Comparison of ENCODE assay signal across 13 mouse cellular contexts in genomic region chr14:50997999-50998666, GRCm38 (mm10). TPM values are rescaled to one million over a fixed set of nuclear protein-coding genes. Genes with fewer than 3 reads are reported as not detected.
DNase-seq lines count a peak whose midpoint lies in the region; ATAC-seq and TF ChIP-seq lines count a peak whose summit lies in the region.
"Had no signal": no experiment of that assay in that cellular context is flagged by ENCODE, and none has a peak within 500 bp of the region (broad histone marks: within the 10 kb centered on the region; RNA-seq: fewer than 3 reads in every experiment).

No protein-coding gene starts in this region.

- WGBS in heart, embryonic 10.5 days: 66% methylated on average over 2 of the region's 2 CpGs
- 48% methylated on average over 2 of the region's 2 CpGs for WGBS in lung, embryonic 16.5 days
- WGBS in lung, adult 2 months: 43% methylated on average over 2 of the region's 2 CpGs
- WGBS in small intestine, adult 2 months: 19% methylated on average over 2 of the region's 2 CpGs

- no peak overlapping the region for H3K4me3 ChIP-seq in heart, embryonic 10.5 days
- H3K4me3 ChIP-seq in lung, embryonic 16.5 days (ENCODE audit: low read length): no peak overlapping the region
- H3K4me3 ChIP-seq in lung, adult 2 months (replicated peaks; ENCODE audit: extremely low read depth, low read depth, low read length): no peak overlapping the region
- no peak overlapping the region for H3K4me3 ChIP-seq in small intestine, adult 2 months (ENCODE audit: low read depth, low read length)
- H3K4me3 ChIP-seq: hindbrain, embryonic 12.5 days had no signal

- no peaks in the 10 kb centered on the region for H3K36me3 ChIP-seq in heart, embryonic 10.5 days
- no peaks in the 10 kb centered on the region for H3K36me3 ChIP-seq in lung, embryonic 16.5 days (ENCODE audit: control insufficient read depth, insufficient read depth, low read length)
- H3K36me3 ChIP-seq in small intestine, adult 2 months (ENCODE audit: control insufficient read depth, insufficient read depth, low read length): no peaks in the 10 kb centered on the region
- H3K36me3 ChIP-seq: hindbrain, embryonic 12.5 days had no signal

- no peaks in the 10 kb centered on the region for H3K4me1 ChIP-seq in heart, embryonic 10.5 days
- H3K4me1 ChIP-seq in lung, embryonic 16.5 days (replicated peaks; ENCODE audit: control insufficient read depth, insufficient read depth, low read length): no peaks in the 10 kb centered on the region
- peaks cover 10% of the 10 kb centered on the region; the same call in 1 of the 2 replicates for H3K4me1 ChIP-seq in lung, adult 2 months (ENCODE audit: control insufficient read depth, insufficient read depth, low read length)
- H3K4me1 ChIP-seq in small intestine, adult 2 months (ENCODE audit: control insufficient read depth, insufficient read depth, insufficient read length, low read length): peaks cover 4% of the 10 kb centered on the region; the same call in 1 of the 2 replicates
- H3K4me1 ChIP-seq: hindbrain, embryonic 12.5 days had no signal

- DNase-seq in heart, adult 9 months (ENCODE audit: low spot score in 2 of 2): peak; percentile 51 to 84
- DNase-seq in heart, embryonic 10.5 days (ENCODE audit: low spot score): no peak
- no peak for DNase-seq in lung, adult 2 months
- DNase-seq in kidney, postnatal 36 days: peak; percentile 48 to 64
- no peak for DNase-seq in adrenal gland, adult 2 months
- no peak for DNase-seq in gastrocnemius, postnatal 25 days

- no peak overlapping the region for H3K4me2 ChIP-seq in lung, embryonic 16.5 days (ENCODE audit: low read depth, low read length)
- H3K4me2 ChIP-seq: hindbrain, embryonic 12.5 days had no signal

- H3K27me3 ChIP-seq in heart, embryonic 10.5 days (ENCODE audit: insufficient read depth, poor library complexity, severe bottlenecking): no peaks in the 10 kb centered on the region
- H3K27me3 ChIP-seq in lung, embryonic 16.5 days (ENCODE audit: control insufficient read depth, insufficient read depth, low read depth, low read length): no peaks in the 10 kb centered on the region
- H3K27me3 ChIP-seq in small intestine, adult 2 months (ENCODE audit: control insufficient read depth, insufficient read depth, low read length): no peaks in the 10 kb centered on the region
- H3K27me3 ChIP-seq: hindbrain, embryonic 12.5 days had no signal

- no peak overlapping the region for H3K9ac ChIP-seq in lung, embryonic 16.5 days (ENCODE audit: low read length)
- H3K9ac ChIP-seq: hindbrain, embryonic 12.5 days had no signal

- H3K27ac ChIP-seq in heart, embryonic 10.5 days: no peak overlapping the region
- H3K27ac ChIP-seq in lung, embryonic 16.5 days (ENCODE audit: low read length): peak overlapping the region; percentile 33; the same call in 1 of the 2 replicates
- H3K27ac ChIP-seq in small intestine, adult 2 months (ENCODE audit: insufficient read depth, low read depth, low read length): 0 out of 2 replicates have a peak overlapping the region, but pooled peaks have one; percentile 4
- H3K27ac ChIP-seq: hindbrain, embryonic 12.5 days had no signal

- TF ChIP-seq CTCF in lung, adult 2 months (IDR thresholded peaks at IDR 0.05; ENCODE audit: insufficient read depth, low read length): no peak
- no peak for TF ChIP-seq CTCF in small intestine, adult 2 months (IDR thresholded peaks at IDR 0.05; ENCODE audit: extremely low read depth, insufficient read length, insufficient replicate concordance, low read depth, low read length)

- H3K9me3 ChIP-seq in heart, embryonic 10.5 days: no peaks in the 10 kb centered on the region
- H3K9me3 ChIP-seq in lung, embryonic 16.5 days (ENCODE audit: control insufficient read depth, low read length): no peaks in the 10 kb centered on the region
- H3K9me3 ChIP-seq: hindbrain, embryonic 12.5 days had no signal

- ATAC-seq in lung, embryonic 16.5 days (ENCODE audit: low read depth): peak; percentile 68
- ATAC-seq: forebrain, embryonic 16.5 days had no signal

- no peak for TF ChIP-seq POLR2A in lung, adult 2 months (IDR thresholded peaks at IDR 0.05; ENCODE audit: borderline replicate concordance, extremely low read depth, low read depth, low read length)
- no peak for TF ChIP-seq POLR2A in small intestine, adult 2 months (IDR thresholded peaks at IDR 0.05; ENCODE audit: low read depth, low read length)

RNA-seq across cellular contexts. Expression of gene Rnase10, which starts 9.4 kb away (rescaled TPM):
- 0.11 and 0.31 TPM in 2 replicates for polyA plus RNA-seq in heart, embryonic 10.5 days (2016; fragmentation: Nextera tagmentation; extraction: Ambion mirVana)
- 0.26 and 0.31 TPM in 2 replicates for polyA plus RNA-seq in lung, embryonic 16.5 days (2015; fragmentation: Nextera tagmentation; extraction: Ambion mirVana)
- 0.14 TPM in 1 of 2 replicates, not detected in the other for polyA plus RNA-seq in lung, adult 2 months (2012; rRNA removed)
- not detected in 2 replicates for polyA plus RNA-seq in small intestine, adult 2 months (2012; rRNA removed)
- under 1 TPM; 0.24 to 0.26 TPM for total RNA-seq in adrenal gland, adult 2 months (2021)
- polyA plus RNA-seq in adrenal gland, adult 2 months (2012; rRNA removed): not detected in 2 replicates
- total RNA-seq in gastrocnemius, postnatal 25 days (2021): not detected
- polyA plus RNA-seq: forebrain, embryonic 16.5 days; hindbrain, embryonic 12.5 days; thymus, postnatal 0 days had no signal

RNA-seq across cellular contexts. Expression of gene Pnp2, which starts 42.3 kb away (rescaled TPM):
- 0.34 TPM in 1 of 2 replicates, not detected in the other for polyA plus RNA-seq in heart, embryonic 10.5 days (2016; fragmentation: Nextera tagmentation; extraction: Ambion mirVana)
- polyA plus RNA-seq in lung, embryonic 16.5 days (2015; fragmentation: Nextera tagmentation; extraction: Ambion mirVana): 0.46 and 0.88 TPM in 2 replicates
- 0.97 and 1.1 TPM in 2 replicates for polyA plus RNA-seq in lung, adult 2 months (2012; rRNA removed)
- polyA plus RNA-seq in small intestine, adult 2 months (2012; rRNA removed): 63.7 and 87.2 TPM in 2 replicates
- total RNA-seq in adrenal gland, adult 2 months (2021): 1 to 10 TPM; 1.5 to 2.5 TPM
- polyA plus RNA-seq in adrenal gland, adult 2 months (2012; rRNA removed): 0.37 and 0.49 TPM in 2 replicates
- total RNA-seq in gastrocnemius, postnatal 25 days (2021): under 1 TPM; 0.46 to 0.49 TPM

RNA-seq across cellular contexts. Expression of gene Rnase9, which starts 43.5 kb away (rescaled TPM):
- polyA plus RNA-seq in heart, embryonic 10.5 days (2016; fragmentation: Nextera tagmentation; extraction: Ambion mirVana): not detected in 2 replicates
- not detected in 2 replicates for polyA plus RNA-seq in lung, embryonic 16.5 days (2015; fragmentation: Nextera tagmentation; extraction: Ambion mirVana)
- not detected in 2 replicates for polyA plus RNA-seq in lung, adult 2 months (2012; rRNA removed)
- not detected in 2 replicates for polyA plus RNA-seq in small intestine, adult 2 months (2012; rRNA removed)
- total RNA-seq in adrenal gland, adult 2 months (2021): not detected
- not detected in 2 replicates for polyA plus RNA-seq in adrenal gland, adult 2 months (2012; rRNA removed)
- total RNA-seq in gastrocnemius, postnatal 25 days (2021): not detected
- total RNA-seq: layer of hippocampus, postnatal 10 days had no signal
- polyA plus RNA-seq: embryonic facial prominence, embryonic 11.5 days; forebrain, embryonic 16.5 days; hindbrain, embryonic 12.5 days; thymus, postnatal 0 days had no signal

RNA-seq across cellular contexts. Expression of gene Rnase11, which starts 51.8 kb away (rescaled TPM):
- polyA plus RNA-seq in heart, embryonic 10.5 days (2016; fragmentation: Nextera tagmentation; extraction: Ambion mirVana): not detected in 2 replicates
- polyA plus RNA-seq in lung, embryonic 16.5 days (2015; fragmentation: Nextera tagmentation; extraction: Ambion mirVana): not detected in 2 replicates
- polyA plus RNA-seq in lung, adult 2 months (2012; rRNA removed): not detected in 2 replicates
- polyA plus RNA-seq in small intestine, adult 2 months (2012; rRNA removed): not detected in 2 replicates
- not detected for total RNA-seq in adrenal gland, adult 2 months (2021)
- not detected in 2 replicates for polyA plus RNA-seq in adrenal gland, adult 2 months (2012; rRNA removed)
- not detected for total RNA-seq in gastrocnemius, postnatal 25 days (2021)
- total RNA-seq: layer of hippocampus, postnatal 10 days had no signal
- polyA plus RNA-seq: embryonic facial prominence, embryonic 11.5 days; forebrain, embryonic 16.5 days; hindbrain, embryonic 12.5 days; thymus, postnatal 0 days had no signal

RNA-seq across cellular contexts. Expression of gene Gm49342, which starts 53.8 kb away (rescaled TPM):
- not detected in 2 replicates for polyA plus RNA-seq in heart, embryonic 10.5 days (2016; fragmentation: Nextera tagmentation; extraction: Ambion mirVana)
- not detected in 2 replicates for polyA plus RNA-seq in lung, embryonic 16.5 days (2015; fragmentation: Nextera tagmentation; extraction: Ambion mirVana)
- 20.3 and 46.2 TPM in 2 replicates for polyA plus RNA-seq in lung, adult 2 months (2012; rRNA removed)
- polyA plus RNA-seq in small intestine, adult 2 months (2012; rRNA removed): not detected in 2 replicates
- total RNA-seq in adrenal gland, adult 2 months (2021): 10 to 100 TPM; 45.4 to 64.1 TPM
- polyA plus RNA-seq in adrenal gland, adult 2 months (2012; rRNA removed): 2.9 and 4.5 TPM in 2 replicates
- total RNA-seq in gastrocnemius, postnatal 25 days (2021): 1 to 10 TPM; 1.6 to 1.9 TPM
- polyA plus RNA-seq: embryonic facial prominence, embryonic 11.5 days; forebrain, embryonic 16.5 days; hindbrain, embryonic 12.5 days; thymus, postnatal 0 days had no signal

Comparison
In these comparisons a context has a peak if more than half of its experiments do, and no peak if none do; other contexts are left out.
1. DNase-seq: peak in heart, adult 9 months (2 of 2) and kidney, postnatal 36 days (2 of 2); none in heart, embryonic 10.5 days (single experiment), lung, adult 2 months (single experiment), adrenal gland, adult 2 months (single experiment) and gastrocnemius, postnatal 25 days (single experiment).
2. RNA of gene Pnp2, which starts 42.3 kb away (polyA plus RNA-seq): 63.7 to 87.2 TPM in small intestine, adult 2 months; 0.97 to 1.1 TPM in lung, adult 2 months, 0.46 to 0.88 TPM in lung, embryonic 16.5 days, 0.37 to 0.49 TPM in adrenal gland, adult 2 months and 0.34 TPM in heart, embryonic 10.5 days; every median in the first group is over 10 times any median in the second.